Mouse (Mus musculus): ENCODE measurements around the gene Gbgt1. TPM values are rescaled to one million over a fixed set of nuclear protein-coding genes. Genes with fewer than 3 reads are reported as not detected.
A peak's percentile ranks its signal among the peaks of the same experiment; 100 is the strongest.

The Gbgt1 gene
- polyA plus RNA-seq, 1 experiment from 2014 or later: 0.50 TPM

- Histone ChIP-seq H3K4me1 (0 out of 2 replicates have a peak, but pooled peaks cover 4% of the 10 kb centered on the region), H3K4me3 (no peak overlapping the region), H3K27ac (replicated peaks) (peak overlapping the region; percentile 44), H3K36me3 (peaks cover 81% of the 10 kb centered on the region), H3K4me2 (replicated peaks) (no peak overlapping the region), H3K9ac (replicated peaks) (no peak overlapping the region), H3K9me3 (no peaks in the 10 kb centered on the region), H3K27me3 (no peaks in the 10 kb centered on the region)
- 81% methylated on average over 6 of the region's 6 CpGs for WGBS
- ATAC-seq (replicated peaks): no peak
Measured at GRCm38 (mm10) chr2:28546560-28546959, 49.9 kb downstream of the Gbgt1 start.

- H3K9me3 ChIP-seq: no peaks in the 10 kb centered on the region
- H3K4me3 ChIP-seq: no peak overlapping the region
- 51% methylated on average over 11 of the region's 11 CpGs for WGBS
- H3K36me3 ChIP-seq: peaks cover 81% of the 10 kb centered on the region
- no peak overlapping the region for H3K4me2 ChIP-seq (replicated peaks)
- no peaks in the 10 kb centered on the region for H3K27me3 ChIP-seq
- no peak overlapping the region for H3K9ac ChIP-seq (replicated peaks)
- 0 out of 2 replicates have a peak overlapping the region, but pooled peaks have one; percentile 2 for H3K27ac ChIP-seq (replicated peaks)
- peak; percentile 33 for ATAC-seq (replicated peaks)
- H3K4me1 ChIP-seq: 0 out of 2 replicates have a peak, but pooled peaks cover 4% of the 10 kb centered on the region
Measured at GRCm38 (mm10) chr2:28547237-28548172, 50.8 kb downstream of the Gbgt1 start.

GRCm38 (mm10) chr2:28549157-28549556 is 52.5 kb downstream of the Gbgt1 start:
- Histone ChIP-seq H3K4me1 (0 out of 2 replicates have a peak, but pooled peaks cover 4% of the 10 kb centered on the region), H3K36me3 (peaks cover 82% of the 10 kb centered on the region), H3K27ac (replicated peaks) (no peak overlapping the region), H3K9me3 (no peaks in the 10 kb centered on the region), H3K4me2 (replicated peaks) (no peak overlapping the region), H3K27me3 (no peaks in the 10 kb centered on the region), H3K9ac (replicated peaks) (no peak overlapping the region), H3K4me3 (no peak overlapping the region)
- ATAC-seq (replicated peaks): no peak
- WGBS: 93% methylated on average over 13 of the region's 13 CpGs

GRCm38 (mm10) chr2:28552301-28552700 is 55.6 kb downstream of the Gbgt1 start:
- 95% methylated on average over 5 of the region's 5 CpGs for WGBS
- H3K4me1 ChIP-seq: no peaks in the 10 kb centered on the region
- H3K9ac ChIP-seq (replicated peaks): no peak overlapping the region
- no peak overlapping the region for H3K4me3 ChIP-seq
- no peak for ATAC-seq (replicated peaks)
- no peaks in the 10 kb centered on the region for H3K9me3 ChIP-seq
- H3K27ac ChIP-seq (replicated peaks): no peak overlapping the region
- no peak overlapping the region for H3K4me2 ChIP-seq (replicated peaks)
- no peaks in the 10 kb centered on the region for H3K27me3 ChIP-seq
- peaks cover 69% of the 10 kb centered on the region for H3K36me3 ChIP-seq

Other genes with a start within 250 kb of the Gbgt1 start
- gene Ppp1r26, start 50.1 kb upstream of the Gbgt1 start, polyA plus RNA-seq (2015; fragmentation: Nextera tagmentation; extraction: Ambion mirVana): 8.6 and 9.3 TPM in 2 replicates
- gene 1700007K13Rik, start 30.6 kb upstream of the Gbgt1 start, polyA plus RNA-seq (2015; fragmentation: Nextera tagmentation; extraction: Ambion mirVana): 1.1 and 3.2 TPM in 2 replicates
- 49.5 and 49.6 TPM in 2 replicates for gene Mrps2, start 28.8 kb upstream of the Gbgt1 start, polyA plus RNA-seq (2015; fragmentation: Nextera tagmentation; extraction: Ambion mirVana)
- 0.60 and 0.92 TPM in 2 replicates for gene Gm10134, start 9.2 kb downstream of the Gbgt1 start, polyA plus RNA-seq (2015; fragmentation: Nextera tagmentation; extraction: Ambion mirVana)
- gene Ralgds, start 16.2 kb downstream of the Gbgt1 start, polyA plus RNA-seq (2015; fragmentation: Nextera tagmentation; extraction: Ambion mirVana): 84.6 and 87.8 TPM in 2 replicates
- gene Cel, start 66.5 kb downstream of the Gbgt1 start, polyA plus RNA-seq (2015; fragmentation: Nextera tagmentation; extraction: Ambion mirVana): 0.10 TPM in 1 of 2 replicates, not detected in the other
- 41.8 and 42.3 TPM in 2 replicates for gene Gtf3c5, start 86.9 kb downstream of the Gbgt1 start, polyA plus RNA-seq (2015; fragmentation: Nextera tagmentation; extraction: Ambion mirVana)
- gene Gfi1b, start 125.1 kb downstream of the Gbgt1 start, polyA plus RNA-seq (2015; fragmentation: Nextera tagmentation; extraction: Ambion mirVana): not detected in 2 replicates
- gene Tsc1, start 144.3 kb downstream of the Gbgt1 start, polyA plus RNA-seq (2015; fragmentation: Nextera tagmentation; extraction: Ambion mirVana): 35.8 and 38.4 TPM in 2 replicates
- gene Spaca9, start 202.8 kb downstream of the Gbgt1 start, polyA plus RNA-seq (2015; fragmentation: Nextera tagmentation; extraction: Ambion mirVana): 1.5 and 1.8 TPM in 2 replicates
- gene Ak8, start 203.3 kb downstream of the Gbgt1 start, polyA plus RNA-seq (2015; fragmentation: Nextera tagmentation; extraction: Ambion mirVana): 0.92 and 1.7 TPM in 2 replicates

Data from forebrain, embryonic 15.5 days (tissue).